ENCODE assay signal across 9 mouse cellular contexts in genomic region chr11:101149178-101150105, GRCm38 (mm10). TPM values are rescaled to one million over a fixed set of nuclear protein-coding genes. Genes with fewer than 3 reads are reported as not detected.
DNase-seq lines count a peak whose midpoint lies in the region; ATAC-seq lines count a peak whose summit lies in the region.
"Had no signal": no experiment of that assay in that cellular context is flagged by ENCODE, and none has a peak within 500 bp of the region (broad histone marks: within the 10 kb centered on the region; RNA-seq: fewer than 3 reads in every experiment).

No protein-coding gene starts in this region.

- ATAC-seq in neural tube, embryonic 11.5 days (ENCODE audit: insufficient read depth, low FRiP score, low TSS enrichment), result no peak
- ATAC-seq in hindbrain, embryonic 15.5 days (ENCODE audit: low FRiP score, low read depth), result no peak
- ATAC-seq in stomach, embryonic 16.5 days (ENCODE audit: insufficient read depth, low FRiP score), result peak; percentile 75
- no peak for ATAC-seq in megakaryocyte, adult 5-6 weeks (ENCODE audit: poor library complexity, severe bottlenecking)

- H3K27me3 ChIP-seq in neural tube, embryonic 11.5 days (ENCODE audit: control insufficient read depth, insufficient read depth, low read length), result no peaks in the 10 kb centered on the region
- H3K27me3 ChIP-seq in hindbrain, embryonic 15.5 days, result no peaks in the 10 kb centered on the region
- H3K27me3 ChIP-seq in stomach, embryonic 16.5 days (ENCODE audit: control insufficient read depth, insufficient read depth, low read length), result no peaks in the 10 kb centered on the region

- H3K27ac ChIP-seq in neural tube, embryonic 11.5 days (ENCODE audit: low read depth, low read length), result peak overlapping the region; percentile 23; the same call in 1 of the 2 replicates
- peak overlapping the region; percentile 59 for H3K27ac ChIP-seq in hindbrain, embryonic 15.5 days (replicated peaks)
- H3K27ac ChIP-seq in stomach, embryonic 16.5 days (ENCODE audit: low read length), result peak overlapping the region; percentile 90
- H3K27ac ChIP-seq: liver, embryonic 15.5 days had no signal

- DNase-seq in cerebellum, adult 11-12 months, result peak; percentile 16
- no peak for DNase-seq in cerebellum, postnatal 36 days
- no peak for DNase-seq in neural tube, embryonic 11.5 days (ENCODE audit: low spot score)
- DNase-seq in neural tube, embryonic 10.5 days (ENCODE audit: extremely low spot score, low spot score), result no peak
- DNase-seq in right cerebral cortex, adult 2 months (ENCODE audit: low spot score in 2 of 2), result no peak

- no peak overlapping the region for H3K4me3 ChIP-seq in neural tube, embryonic 11.5 days (ENCODE audit: low read depth, low read length)
- H3K4me3 ChIP-seq in hindbrain, embryonic 15.5 days, result no peak overlapping the region
- no peak overlapping the region for H3K4me3 ChIP-seq in stomach, embryonic 16.5 days (replicated peaks; ENCODE audit: low read length)
- H3K4me3 ChIP-seq: liver, embryonic 15.5 days had no signal

- WGBS in neural tube, embryonic 11.5 days, result 41% methylated on average over 9 of the region's 9 CpGs
- WGBS in hindbrain, embryonic 15.5 days, result 47% methylated on average over 9 of the region's 9 CpGs
- 25% methylated on average over 9 of the region's 9 CpGs for WGBS in stomach, embryonic 16.5 days

- H3K4me2 ChIP-seq in neural tube, embryonic 11.5 days (ENCODE audit: low read depth), result no peak overlapping the region
- no peak overlapping the region for H3K4me2 ChIP-seq in hindbrain, embryonic 15.5 days
- H3K4me2 ChIP-seq in stomach, embryonic 16.5 days (ENCODE audit: low read depth, low read length), result peak overlapping the region; percentile 27; the same call in 1 of the 2 replicates
- H3K4me2 ChIP-seq: liver, embryonic 15.5 days had no signal

- H3K4me1 ChIP-seq in neural tube, embryonic 11.5 days (ENCODE audit: control insufficient read depth, insufficient read depth, low read length), result peaks cover 3% of the 10 kb centered on the region; the same call in 1 of the 2 replicates
- peaks cover 21% of the 10 kb centered on the region for H3K4me1 ChIP-seq in hindbrain, embryonic 15.5 days (replicated peaks)
- H3K4me1 ChIP-seq in stomach, embryonic 16.5 days (ENCODE audit: control insufficient read depth, insufficient read depth, low read length), result peaks cover 17% of the 10 kb centered on the region
- H3K4me1 ChIP-seq: liver, embryonic 15.5 days had no signal

- H3K36me3 ChIP-seq in neural tube, embryonic 11.5 days (ENCODE audit: control insufficient read depth, insufficient read depth, low read length), result no peaks in the 10 kb centered on the region
- no peaks in the 10 kb centered on the region for H3K36me3 ChIP-seq in hindbrain, embryonic 15.5 days
- no peaks in the 10 kb centered on the region for H3K36me3 ChIP-seq in stomach, embryonic 16.5 days (ENCODE audit: control insufficient read depth, insufficient read depth, low read length)
- H3K36me3 ChIP-seq: liver, embryonic 15.5 days had no signal

- H3K9me3 ChIP-seq in neural tube, embryonic 11.5 days (ENCODE audit: control insufficient read depth, low read length), result no peaks in the 10 kb centered on the region
- no peaks in the 10 kb centered on the region for H3K9me3 ChIP-seq in hindbrain, embryonic 15.5 days
- H3K9me3 ChIP-seq in stomach, embryonic 16.5 days (replicated peaks; ENCODE audit: control insufficient read depth, low read length), result no peaks in the 10 kb centered on the region
- H3K9me3 ChIP-seq: liver, embryonic 15.5 days had no signal

- H3K9ac ChIP-seq in neural tube, embryonic 11.5 days (ENCODE audit: low read length), result no peak overlapping the region
- no peak overlapping the region; the same call in 1 of the 2 replicates for H3K9ac ChIP-seq in hindbrain, embryonic 15.5 days
- H3K9ac ChIP-seq in stomach, embryonic 16.5 days (ENCODE audit: low read length), result peak overlapping the region; percentile 31; the same call in 1 of the 2 replicates
- H3K9ac ChIP-seq: liver, embryonic 15.5 days had no signal

RNA-seq across cellular contexts. Expression of gene Tubg2, which starts 6.3 kb away (rescaled TPM):
- 6.2 and 6.9 TPM in 2 replicates for polyA plus RNA-seq in neural tube, embryonic 11.5 days (2014; fragmentation: Nextera tagmentation; extraction: Ambion mirVana)
- 48.0 and 53.1 TPM in 2 replicates for polyA plus RNA-seq in hindbrain, embryonic 15.5 days (2015; fragmentation: Nextera tagmentation; extraction: Ambion mirVana)
- polyA plus RNA-seq in stomach, embryonic 16.5 days (2015; fragmentation: Nextera tagmentation; extraction: Ambion mirVana), result 3.9 and 4.6 TPM in 2 replicates
- total RNA-seq in megakaryocyte, adult 5-6 weeks (2015), result not detected in 2 replicates
- total RNA-seq in megakaryocyte, adult 5-6 weeks (2017), result not detected in 2 replicates

RNA-seq across cellular contexts. Expression of gene Cntnap1, which starts 20.9 kb away (rescaled TPM):
- 0.94 and 1.0 TPM in 2 replicates for polyA plus RNA-seq in neural tube, embryonic 11.5 days (2014; fragmentation: Nextera tagmentation; extraction: Ambion mirVana)
- polyA plus RNA-seq in hindbrain, embryonic 15.5 days (2015; fragmentation: Nextera tagmentation; extraction: Ambion mirVana), result 7.5 and 8.0 TPM in 2 replicates
- 2.3 and 2.6 TPM in 2 replicates for polyA plus RNA-seq in stomach, embryonic 16.5 days (2015; fragmentation: Nextera tagmentation; extraction: Ambion mirVana)
- not detected in 2 replicates for total RNA-seq in megakaryocyte, adult 5-6 weeks (2015)
- total RNA-seq in megakaryocyte, adult 5-6 weeks (2017), result 0.07 TPM in 1 of 2 replicates, not detected in the other

RNA-seq across cellular contexts. Expression of gene Plekhh3, which starts 21.7 kb away (rescaled TPM):
- polyA plus RNA-seq in neural tube, embryonic 11.5 days (2014; fragmentation: Nextera tagmentation; extraction: Ambion mirVana), result 9.2 and 11.8 TPM in 2 replicates
- 9.5 and 11.8 TPM in 2 replicates for polyA plus RNA-seq in hindbrain, embryonic 15.5 days (2015; fragmentation: Nextera tagmentation; extraction: Ambion mirVana)
- polyA plus RNA-seq in stomach, embryonic 16.5 days (2015; fragmentation: Nextera tagmentation; extraction: Ambion mirVana), result 17.6 and 18.7 TPM in 2 replicates
- 0.96 and 1.6 TPM in 2 replicates for total RNA-seq in megakaryocyte, adult 5-6 weeks (2015)
- total RNA-seq in megakaryocyte, adult 5-6 weeks (2017), result 1.8 and 3.8 TPM in 2 replicates

RNA-seq across cellular contexts. Expression of gene Ccr10, which starts 25.8 kb away (rescaled TPM):
- polyA plus RNA-seq in neural tube, embryonic 11.5 days (2014; fragmentation: Nextera tagmentation; extraction: Ambion mirVana), result 0.14 and 0.44 TPM in 2 replicates
- polyA plus RNA-seq in hindbrain, embryonic 15.5 days (2015; fragmentation: Nextera tagmentation; extraction: Ambion mirVana), result 0.63 and 0.70 TPM in 2 replicates
- 0.26 and 0.43 TPM in 2 replicates for polyA plus RNA-seq in stomach, embryonic 16.5 days (2015; fragmentation: Nextera tagmentation; extraction: Ambion mirVana)
- total RNA-seq in megakaryocyte, adult 5-6 weeks (2015), result 0.11 TPM in 1 of 2 replicates, not detected in the other
- total RNA-seq in megakaryocyte, adult 5-6 weeks (2017), result 0.07 and 0.37 TPM in 2 replicates

RNA-seq across cellular contexts. Expression of gene Tubg1, which starts 29.7 kb away (rescaled TPM):
- polyA plus RNA-seq in neural tube, embryonic 11.5 days (2014; fragmentation: Nextera tagmentation; extraction: Ambion mirVana), result 111 and 116 TPM in 2 replicates
- polyA plus RNA-seq in hindbrain, embryonic 15.5 days (2015; fragmentation: Nextera tagmentation; extraction: Ambion mirVana), result 78.0 and 79.8 TPM in 2 replicates
- 63.0 and 63.5 TPM in 2 replicates for polyA plus RNA-seq in stomach, embryonic 16.5 days (2015; fragmentation: Nextera tagmentation; extraction: Ambion mirVana)
- 14.5 and 15.2 TPM in 2 replicates for total RNA-seq in megakaryocyte, adult 5-6 weeks (2015)
- 32.2 and 34.4 TPM in 2 replicates for total RNA-seq in megakaryocyte, adult 5-6 weeks (2017)

Comparison
In these comparisons a context has a peak if more than half of its experiments do, and no peak if none do; other contexts are left out.
1. H3K27ac ChIP-seq: peak in every context shown above with its lines; median percentile 90 in stomach, embryonic 16.5 days; 59 in hindbrain, embryonic 15.5 days; 23 in neural tube, embryonic 11.5 days.